Mouse (Mus musculus) CH12.LX (cell line): ENCODE results near the gene Pbx2. TPM values are rescaled to one million over a fixed set of nuclear protein-coding genes. Genes with fewer than 3 reads are reported as not detected.
A peak's percentile ranks its signal among the peaks of the same experiment; 100 is the strongest.

Experiments
- DNase-seq: peaks from one replicate; pipeline ENCODE4 v3.0.0-alpha.2; 2013; ENCODE audit errors: extremely low read depth
- H3K27ac ChIP-seq: 2 replicates; pipeline ENCODE4 v1.5.1; 2012; ENCODE audit warnings: low read depth, mild to moderate bottlenecking, control low read depth, moderate library complexity; ENCODE audit not compliant: insufficient read depth
- H3K27me3 ChIP-seq: replicated peaks from 2 replicates; pipeline ENCODE3; 2012; ENCODE audit warnings: inconsistent platforms
- H3K36me3 ChIP-seq, 2 experiments: replicated peaks in 1 of 2; 2 replicates each; pipeline versions ENCODE3 to v1.6.1; 2012; ENCODE audit warnings: inconsistent platforms in 1 of 2, low read length in 1 of 2, mild to moderate bottlenecking in 1 of 2, mixed read lengths in 1 of 2, moderate library complexity in 1 of 2; ENCODE audit not compliant: control insufficient read depth in 1 of 2, insufficient read depth in 1 of 2
- H3K4me1 ChIP-seq, 2 experiments: 2 replicates each; pipeline ENCODE4 v1.6.1; 2012; ENCODE audit warnings: inconsistent platforms in 1 of 2, moderate library complexity in 1 of 2; ENCODE audit not compliant: insufficient read depth in 2 of 2, control insufficient read depth in 1 of 2
- H3K4me2 ChIP-seq: 2 replicates; pipeline ENCODE4 v1.6.1; 2012; ENCODE audit warnings: low read depth, mild to moderate bottlenecking, control low read depth; ENCODE audit not compliant: poor library complexity, insufficient read depth, severe bottlenecking
- H3K4me3 ChIP-seq, 3 experiments: fragments of 150-350 bp in 1 of 3; sonication (generic) in 1 of 3; replicated peaks in 1 of 3; 2 replicates each; pipeline versions ENCODE3 to v1.5.1; 2011 to 2012; ENCODE audit warnings: low read depth in 2 of 3, low read length in 2 of 3, mild to moderate bottlenecking in 2 of 3, moderate library complexity in 2 of 3, control low read depth in 1 of 3, improper control_type of control experiment in 1 of 3, inconsistent platforms in 1 of 3, mixed read lengths in 1 of 3; ENCODE audit not compliant: poor library complexity in 1 of 3
- H3K79me2 ChIP-seq: replicated peaks from 2 replicates; pipeline ENCODE4 v1.6.1; 2012; ENCODE audit warnings: mild to moderate bottlenecking, moderate library complexity; ENCODE audit not compliant: control insufficient read depth, poor library complexity, insufficient read depth, severe bottlenecking; ENCODE audit errors: extremely low read depth
- H3K9ac ChIP-seq: 2 replicates; pipeline ENCODE4 v1.6.1; 2012; ENCODE audit warnings: low read depth, mild to moderate bottlenecking, control low read depth, moderate library complexity; ENCODE audit not compliant: insufficient read depth
- H3K9me3 ChIP-seq: replicated peaks from 2 replicates; pipeline ENCODE3; 2012; ENCODE audit warnings: low read length, inconsistent platforms, mixed read lengths
- CTCF ChIP-seq, 2 experiments: IDR thresholded peaks in 1 of 2; conservative IDR thresholded peaks in 1 of 2; 2 replicates each; pipeline ENCODE4 v1.5.1; 2011 to 2012; ENCODE audit warnings: low read depth in 2 of 2, low read length in 2 of 2, improper control_type of control experiment in 1 of 2, inconsistent platforms in 1 of 2, mild to moderate bottlenecking in 1 of 2, moderate library complexity in 1 of 2
- ELF1 ChIP-seq: IDR thresholded peaks from 2 replicates; pipeline ENCODE4 v1.6.1; 2014; ENCODE audit warnings: low read depth, mild to moderate bottlenecking, inconsistent platforms, low read length, improper control_type of control experiment
- JUN ChIP-seq: IDR thresholded peaks from 2 replicates; pipeline ENCODE4 v1.6.1; 2011; ENCODE audit warnings: low read depth, mild to moderate bottlenecking, low read length, improper control_type of control experiment, moderate library complexity; ENCODE audit not compliant: insufficient read depth
- MAX ChIP-seq: IDR thresholded peaks from 2 replicates; pipeline ENCODE4 v1.6.1; 2011; ENCODE audit warnings: low read length, improper control_type of control experiment
- MAZ ChIP-seq: IDR thresholded peaks from 2 replicates; pipeline ENCODE4 v1.6.1; 2012; ENCODE audit warnings: low read depth, mild to moderate bottlenecking, inconsistent platforms, low read length, improper control_type of control experiment, moderate library complexity
- MXI1 ChIP-seq: IDR thresholded peaks from 2 replicates; pipeline ENCODE4 v1.6.1; 2011; ENCODE audit warnings: mild to moderate bottlenecking, low read depth, low read length, improper control_type of control experiment
- MYC ChIP-seq: IDR thresholded peaks from 2 replicates; pipeline ENCODE4 v1.6.1; 2011; ENCODE audit warnings: low read depth, mild to moderate bottlenecking, improper control_type of control experiment, low read length
- NELFE ChIP-seq: IDR thresholded peaks from 2 replicates; pipeline ENCODE4 v1.6.1; 2011; ENCODE audit warnings: low read depth, low read length, improper control_type of control experiment
- POLR2AphosphoS2 ChIP-seq: IDR thresholded peaks from 2 replicates; pipeline ENCODE4 v1.6.1; 2011; ENCODE audit warnings: low read depth, low read length, improper control_type of control experiment
- RAD21 ChIP-seq: IDR thresholded peaks from 2 replicates; pipeline ENCODE4 v1.6.1; 2011; ENCODE audit warnings: low read depth, mild to moderate bottlenecking, low read length, improper control_type of control experiment, moderate library complexity
- RCOR1 ChIP-seq: conservative IDR thresholded peaks from 2 replicates; pipeline ENCODE4 v1.6.1; 2012; ENCODE audit warnings: low read depth, mild to moderate bottlenecking, inconsistent platforms, low read length, improper control_type of control experiment
- SIN3A ChIP-seq: IDR thresholded peaks from 2 replicates; pipeline ENCODE4 v1.6.1; 2012; ENCODE audit warnings: low read length, improper control_type of control experiment, inconsistent platforms
- TBP ChIP-seq: conservative IDR thresholded peaks from 2 replicates; pipeline ENCODE4 v1.6.1; 2011; ENCODE audit warnings: low read depth, low read length, improper control_type of control experiment
- TCF12 ChIP-seq: IDR thresholded peaks from 2 replicates; pipeline ENCODE4 v1.6.1; 2014; ENCODE audit warnings: low read depth, mild to moderate bottlenecking, inconsistent platforms, low read length, improper control_type of control experiment
- USF2 ChIP-seq: conservative IDR thresholded peaks from 2 replicates; pipeline ENCODE4 v1.6.1; 2011; ENCODE audit warnings: low read depth, low read length, improper control_type of control experiment
- ZMIZ1 ChIP-seq: IDR thresholded peaks from 2 replicates; pipeline ENCODE4 v1.6.1; 2012; ENCODE audit warnings: low read depth, mild to moderate bottlenecking, inconsistent platforms, low read length, improper control_type of control experiment
- dilution Hi-C: fragments of 300-500 bp; cut with MboI; formaldehyde crosslinking; loops from 2 replicates; pipeline ENCODE4 v1.14.3; 2020; ENCODE audit warnings: low sequenced_read_pairs; ENCODE audit not compliant: extremely low pct_unique_long_range_greater_than_20kb, extremely low pct_ligation_motif_present
- in situ Hi-C: fragments of 300-500 bp; cut with MboI; formaldehyde crosslinking; loops from 3 replicates; pipeline ENCODE4 v1.14.3; 2019; ENCODE audit warnings: low sequenced_read_pairs, low pct_ligation_motif_present, low pct_unique_long_range_greater_than_20kb, mixed read lengths
- polyA plus RNA-seq: library from polyadenylated mRNA; unstranded; fragments of >175 nt; gene quantifications from 2 replicates; pipeline ENCODE4 v1.2.1, GENCODE M21; 2012; ENCODE audit warnings: low read depth; ENCODE audit not compliant: insufficient read length
- total RNA-seq, 2 experiments: library from RNA; depleted of rRNA; stranded (reverse); fragments of 300-350 nt in 1 of 2; fragments of >200 nt in 1 of 2; gene quantifications; 2 replicates each; pipeline ENCODE4 v1.2.3; 2012 to 2014

Pbx2 gene
- total and polyA plus RNA-seq, 3 experiments: 30.0 to 50.5 (median 41.0) TPM

- Histone ChIP-seq H3K9me3 (no peaks in the 10 kb centered on the region), H3K9ac (peak overlapping the region; percentile 65), H3K4me3 (peak overlapping the region; percentile 74 to 88 (median 82)), H3K79me2 (no peaks in the 10 kb centered on the region; the same call in 1 of the 2 replicates), H3K4me2 (peak overlapping the region; percentile 89), H3K4me1 (peaks cover 3 to 31% of the 10 kb centered on the region in 2 experiments; a peak in 2 of 4 replicates), H3K27ac (no peak overlapping the region), H3K27me3 (peaks cover 2% of the 10 kb centered on the region), H3K36me3 (no peaks in the 10 kb centered on the region)
- no peak for DNase-seq
- in situ Hi-C loops (no loop called here), dilution Hi-C loops (no loop called here)
- TF ChIP-seq POLR2AphosphoS2 (0 out of 2 replicates have a peak, but pooled peaks have one; percentile 19), MAX (no peak), SIN3A (peak; percentile 53; the same call in 1 of the 2 replicates)
Measured at GRCm38 (mm10) chr17:34587814-34588213, 3.3 kb upstream of the Pbx2 start.

- in situ Hi-C loops (no loop called here), dilution Hi-C loops (no loop called here)
- H3K4me2 ChIP-seq: peak overlapping the region; percentile 73
- 0 out of 2 replicates have a peak overlapping the region, but pooled peaks have one; percentile 22 for H3K27ac ChIP-seq
- peak overlapping the region; percentile 67 for H3K9ac ChIP-seq
- H3K36me3 ChIP-seq: peaks cover 1 to 6% of the 10 kb centered on the region in 2 experiments
- H3K27me3 ChIP-seq: no peaks in the 10 kb centered on the region
- peak overlapping the region; percentile 30 to 88 (median 82) for H3K4me3 ChIP-seq
- H3K9me3 ChIP-seq: no peaks in the 10 kb centered on the region
- H3K79me2 ChIP-seq: no peaks in the 10 kb centered on the region; the same call in 1 of the 2 replicates
- peaks cover 8 to 40% of the 10 kb centered on the region in 2 experiments; a peak in 2 of 4 replicates for H3K4me1 ChIP-seq
- DNase-seq: peak; percentile 31
- TF ChIP-seq RCOR1 (no peak), MYC (no peak), RAD21 (no peak), TBP (no peak), MAZ (no peak), TCF12 (no peak), ZMIZ1 (no peak), USF2 (no peak), ELF1 (no peak), NELFE (no peak), JUN (no peak), MXI1 (no peak), CTCF (conservative IDR thresholded peaks at IDR 0.05 in 1 of 2, IDR thresholded peaks at IDR 0.05 in 1 of 2; ENCODE audit: low read depth in 2 of 2, low read length in 2 of 2) (no peak)
Measured at GRCm38 (mm10) chr17:34588767-34589166, 2.3 kb upstream of the Pbx2 start.
